Mouse (Mus musculus) kidney, embryonic 14.5 days (tissue): ENCODE results near the gene Csf3r. TPM values are rescaled to one million over a fixed set of nuclear protein-coding genes. Genes with fewer than 3 reads are reported as not detected.

ENCODE experiments used
- ATAC-seq: fragments of 200-750 bp; cut with Nextera tagmentation; 2 replicates; pipeline ENCODE4 v1.8.0; 2017; ENCODE audit warnings: moderate number of reproducible peaks, mild to moderate bottlenecking, moderate TSS enrichment, moderate library complexity; ENCODE audit not compliant: low FRiP score, low TSS enrichment
- H3K27ac ChIP-seq: fragments of 300-500 bp; sonication (generic); 2 replicates; pipeline ENCODE4 v1.5.1; 2014; ENCODE audit warnings: low read depth, mild to moderate bottlenecking, low read length, moderate library complexity, mixed read lengths
- H3K27me3 ChIP-seq: fragments of 300-500 bp; sonication (generic); 2 replicates; pipeline ENCODE4 v1.6.1; 2014; ENCODE audit warnings: mild to moderate bottlenecking, low read length; ENCODE audit not compliant: control insufficient read depth, insufficient read depth
- H3K36me3 ChIP-seq: fragments of 300-500 bp; sonication (generic); 2 replicates; pipeline ENCODE4 v1.6.1; 2014; ENCODE audit warnings: low read length, mixed read lengths; ENCODE audit not compliant: control insufficient read depth, insufficient read depth
- H3K4me1 ChIP-seq: fragments of 300-500 bp; sonication (generic); 2 replicates; pipeline ENCODE4 v1.6.1; 2014; ENCODE audit warnings: low read length, mixed read lengths; ENCODE audit not compliant: control insufficient read depth, insufficient read depth
- H3K4me2 ChIP-seq: fragments of 300-500 bp; sonication (generic); replicated peaks from 2 replicates; pipeline ENCODE4 v1.6.1; 2014; ENCODE audit warnings: low read depth, mild to moderate bottlenecking, low read length
- H3K4me3 ChIP-seq: fragments of 300-500 bp; sonication (generic); 2 replicates; pipeline ENCODE4 v1.5.1; 2014; ENCODE audit warnings: mild to moderate bottlenecking, low read length
- H3K9ac ChIP-seq: fragments of 300-500 bp; sonication (generic); 2 replicates; pipeline ENCODE4 v1.6.1; 2014; ENCODE audit warnings: low read depth, mild to moderate bottlenecking, low read length, moderate library complexity
- H3K9me3 ChIP-seq: fragments of 300-500 bp; sonication (generic); 2 replicates; pipeline ENCODE4 v1.6.1; 2016; ENCODE audit warnings: low read length; ENCODE audit not compliant: control insufficient read depth
- WGBS: fragments of 180-500 bp; shearing (Covaris S2); extraction: QIAGEN DNeasy Blood & Tissue Kit; methylation state at CpG from one replicate; pipeline ENCODE4 v1.1.7; 2014; 5-methylcytosine and 5-hydroxymethylcytosine counted together
- polyA plus RNA-seq: library from polyadenylated mRNA; unstranded; fragments of >200 nt; fragmentation: Nextera tagmentation; extraction: Ambion mirVana; gene quantifications from 2 replicates; pipeline ENCODE4 v1.2.1, GENCODE M21; 2014

Gene Csf3r
- polyA plus RNA-seq, 1 experiment from 2014 or later: 0.61 TPM

- Histone ChIP-seq H3K27me3 (no peaks in the 10 kb centered on the region), H3K9me3 (no peaks in the 10 kb centered on the region), H3K27ac (no peak overlapping the region), H3K4me2 (no peak overlapping the region), H3K4me1 (no peaks in the 10 kb centered on the region), H3K9ac (no peak overlapping the region), H3K36me3 (no peaks in the 10 kb centered on the region), H3K4me3 (no peak overlapping the region)
- no peak for ATAC-seq
- WGBS: 56% methylated on average over 15 of the region's 15 CpGs
Measured at GRCm38 (mm10) chr4:126067401-126068077, 43.2 kb downstream of the Csf3r start.

- WGBS: 91% methylated on average over 6 of the region's 6 CpGs
- no peaks in the 10 kb centered on the region for H3K4me1 ChIP-seq
- H3K9ac ChIP-seq: no peak overlapping the region
- ATAC-seq: no peak
- no peaks in the 10 kb centered on the region for H3K27me3 ChIP-seq
- no peak overlapping the region for H3K27ac ChIP-seq
- no peak overlapping the region for H3K4me2 ChIP-seq
- H3K4me3 ChIP-seq: no peak overlapping the region
- no peaks in the 10 kb centered on the region for H3K9me3 ChIP-seq
- H3K36me3 ChIP-seq: no peaks in the 10 kb centered on the region
Measured at GRCm38 (mm10) chr4:126068842-126069241, 44.5 kb downstream of the Csf3r start.

- no peaks in the 10 kb centered on the region for H3K9me3 ChIP-seq
- H3K27me3 ChIP-seq: no peaks in the 10 kb centered on the region
- no peaks in the 10 kb centered on the region for H3K36me3 ChIP-seq
- no peaks in the 10 kb centered on the region for H3K4me1 ChIP-seq
- WGBS: 88% methylated on average over 6 of the region's 6 CpGs
- no peak overlapping the region for H3K9ac ChIP-seq
- no peak overlapping the region for H3K4me2 ChIP-seq
- no peak for ATAC-seq
- no peak overlapping the region for H3K4me3 ChIP-seq
- no peak overlapping the region for H3K27ac ChIP-seq
Measured at GRCm38 (mm10) chr4:126077833-126078232, 53.5 kb downstream of the Csf3r start.

- H3K4me2 ChIP-seq: no peak overlapping the region
- H3K4me1 ChIP-seq: no peaks in the 10 kb centered on the region
- ATAC-seq: no peak
- H3K36me3 ChIP-seq: no peaks in the 10 kb centered on the region; the same call in 1 of the 2 replicates
- no peak overlapping the region for H3K9ac ChIP-seq
- H3K27me3 ChIP-seq: no peaks in the 10 kb centered on the region
- no peak overlapping the region for H3K4me3 ChIP-seq
- H3K27ac ChIP-seq: no peak overlapping the region
- no peaks in the 10 kb centered on the region for H3K9me3 ChIP-seq
- WGBS: 80% methylated on average over 4 of the region's 4 CpGs
Measured at GRCm38 (mm10) chr4:126079266-126079665, 54.9 kb downstream of the Csf3r start.

GRCm38 (mm10) chr4:126081601-126082000 lies 57.3 kb downstream of the Csf3r start:
- Histone ChIP-seq H3K36me3 (no peaks in the 10 kb centered on the region; the same call in 1 of the 2 replicates), H3K9me3 (no peaks in the 10 kb centered on the region), H3K9ac (no peak overlapping the region), H3K4me2 (no peak overlapping the region), H3K27me3 (no peaks in the 10 kb centered on the region), H3K4me3 (no peak overlapping the region), H3K27ac (no peak overlapping the region), H3K4me1 (peaks cover 4% of the 10 kb centered on the region; the same call in 1 of the 2 replicates)
- ATAC-seq: no peak
- WGBS: 90% methylated on average over 1 of the region's 1 CpGs

- H3K9me3 ChIP-seq: no peaks in the 10 kb centered on the region
- no peaks in the 10 kb centered on the region; the same call in 1 of the 2 replicates for H3K36me3 ChIP-seq
- WGBS: 91% methylated on average over 9 of the region's 9 CpGs
Measured at GRCm38 (mm10) chr4:126083021-126083420, 58.7 kb downstream of the Csf3r start.

GRCm38 (mm10) chr4:126084382-126084781 lies 60.0 kb downstream of the Csf3r start:
- H3K9me3 ChIP-seq: no peaks in the 10 kb centered on the region
- peaks cover 4% of the 10 kb centered on the region; the same call in 1 of the 2 replicates for H3K4me1 ChIP-seq
- no peak overlapping the region for H3K4me2 ChIP-seq
- H3K27me3 ChIP-seq: no peaks in the 10 kb centered on the region
- H3K9ac ChIP-seq: no peak overlapping the region
- no peak overlapping the region for H3K4me3 ChIP-seq
- ATAC-seq: no peak
- WGBS: 73% methylated on average over 8 of the region's 8 CpGs
- H3K36me3 ChIP-seq: no peaks in the 10 kb centered on the region; the same call in 1 of the 2 replicates
- H3K27ac ChIP-seq: no peak overlapping the region

More at GRCm38 (mm10) chr4:126083021-126083420, 58.7 kb downstream of the Csf3r start:
- no peak for ATAC-seq
- no peak overlapping the region for H3K9ac ChIP-seq
- H3K27ac ChIP-seq: no peak overlapping the region
- H3K4me1 ChIP-seq: peaks cover 4% of the 10 kb centered on the region; the same call in 1 of the 2 replicates
- H3K4me3 ChIP-seq: no peak overlapping the region
- H3K27me3 ChIP-seq: no peaks in the 10 kb centered on the region
- H3K4me2 ChIP-seq: no peak overlapping the region

- ATAC-seq: peak; percentile 74
- H3K4me1 ChIP-seq: peaks cover 4% of the 10 kb centered on the region; the same call in 1 of the 2 replicates
- H3K4me2 ChIP-seq: no peak overlapping the region
- H3K4me3 ChIP-seq: no peak overlapping the region
- WGBS: 21% methylated on average over 7 of the region's 7 CpGs
- H3K27me3 ChIP-seq: no peaks in the 10 kb centered on the region
- H3K9me3 ChIP-seq: no peaks in the 10 kb centered on the region
- H3K9ac ChIP-seq: no peak overlapping the region
- no peaks in the 10 kb centered on the region; the same call in 1 of the 2 replicates for H3K36me3 ChIP-seq
- H3K27ac ChIP-seq: peak overlapping the region; percentile 26; the same call in 1 of the 2 replicates
Measured at GRCm38 (mm10) chr4:126085996-126086576, 61.7 kb downstream of the Csf3r start.
